Mouse (Mus musculus) inflammation-experienced regulatory T-cells, adult 6 months (primary cell): Measurements from ENCODE around the gene Vti1a. TPM values are rescaled to one million over a fixed set of nuclear protein-coding genes. Genes with fewer than 3 reads are reported as not detected.

Experiments
- ATAC-seq: one replicate; pipeline ENCODE4 v1.8.0; 2017
- polyA plus RNA-seq, 3 experiments: library from polyadenylated mRNA; unstranded; fragments of 100-300 nt; shearing (Covaris generic); gene quantifications; one replicate each; pipeline ENCODE4 v1.2.1; 2017

Gene Vti1a
- polyA plus RNA-seq, 3 experiments from 2014 or later: 26.2 to 39.5 (median 34.4) TPM

GRCm38 (mm10) chr19:55592876-55593691 lies 277.0 kb downstream of the Vti1a start:
- ATAC-seq: no peak

- ATAC-seq: no peak
These were observed 277.8 kb downstream of the Vti1a start for GRCm38 (mm10) chr19:55593729-55594444.

DNA sequence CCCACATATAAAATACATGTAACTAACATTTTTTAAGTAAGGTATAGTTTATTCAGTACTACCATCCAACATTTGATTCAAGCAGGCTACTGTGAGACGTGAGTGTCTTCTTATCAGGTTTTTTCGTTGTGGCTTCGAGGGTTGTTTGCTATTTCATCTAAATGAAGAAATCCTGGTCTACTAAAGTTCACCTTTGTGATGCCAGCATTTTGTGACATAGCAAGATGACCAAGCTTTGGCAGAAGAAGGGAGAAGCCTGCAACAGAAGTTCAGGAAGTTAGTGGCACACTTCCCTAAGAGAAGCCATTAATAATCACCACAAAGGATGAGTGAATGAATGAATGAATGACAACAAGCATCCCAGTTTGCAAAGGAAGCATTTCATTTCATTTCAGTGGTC lies 278.4 kb downstream of the Vti1a start:
- ATAC-seq: no peak

DNA sequence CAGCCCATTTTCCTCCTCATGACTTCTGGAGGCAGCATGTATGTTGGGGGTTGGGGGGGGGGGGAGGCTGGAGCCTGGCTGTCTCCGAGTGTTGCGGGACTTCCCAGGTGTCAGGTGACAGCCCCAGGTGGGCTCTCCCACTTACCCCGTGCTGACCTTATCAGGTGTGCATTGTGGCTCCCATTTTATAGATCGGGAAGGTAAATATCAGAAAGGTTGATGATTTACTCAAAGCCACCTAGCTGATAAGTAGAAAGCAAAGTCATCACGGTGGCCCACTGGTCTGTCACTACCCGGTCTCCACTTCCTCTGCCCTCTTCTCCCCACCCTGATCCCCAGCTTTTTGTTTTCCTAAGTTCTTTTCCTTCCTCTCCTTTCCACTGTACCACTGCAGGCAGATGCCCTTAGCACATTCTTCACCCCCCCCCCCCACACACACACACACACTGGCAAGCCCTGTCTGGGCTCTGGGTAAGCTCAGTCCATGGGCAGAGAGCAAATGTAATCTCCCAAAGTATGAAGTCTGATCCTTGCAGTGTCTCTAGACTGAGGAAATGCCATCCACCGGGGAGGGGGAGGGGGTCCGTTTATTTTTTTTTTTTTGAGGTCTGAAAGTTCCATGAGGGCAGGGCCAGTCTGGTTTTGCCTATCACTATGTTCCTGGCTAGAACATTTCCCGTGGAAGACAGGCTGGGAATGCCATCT lies 280.0 kb downstream of the Vti1a start:
- ATAC-seq: no peak

DNA sequence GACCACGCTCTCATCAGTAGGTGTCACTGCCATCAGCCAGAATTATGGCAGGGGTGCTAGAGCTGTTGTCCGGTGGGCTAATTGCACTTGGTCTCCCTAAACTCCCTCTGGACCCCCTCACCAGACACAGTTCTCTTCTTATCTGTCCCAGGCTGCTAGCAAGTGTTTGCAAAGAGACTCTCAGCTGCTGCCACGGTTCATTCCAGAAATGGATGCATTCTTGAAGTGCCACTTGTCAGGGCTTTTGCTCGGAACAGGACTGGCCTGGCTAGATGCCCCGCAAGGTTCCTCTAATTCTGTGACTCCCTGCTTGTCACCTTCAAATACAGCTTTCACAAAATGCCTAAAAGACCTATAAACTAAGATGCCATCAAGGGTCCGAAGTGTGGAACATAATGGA lies 280.7 kb downstream of the Vti1a start:
- no peak for ATAC-seq

GRCm38 (mm10) chr19:55597296-55597695 lies 281.2 kb downstream of the Vti1a start:
- ATAC-seq: no peak

DNA sequence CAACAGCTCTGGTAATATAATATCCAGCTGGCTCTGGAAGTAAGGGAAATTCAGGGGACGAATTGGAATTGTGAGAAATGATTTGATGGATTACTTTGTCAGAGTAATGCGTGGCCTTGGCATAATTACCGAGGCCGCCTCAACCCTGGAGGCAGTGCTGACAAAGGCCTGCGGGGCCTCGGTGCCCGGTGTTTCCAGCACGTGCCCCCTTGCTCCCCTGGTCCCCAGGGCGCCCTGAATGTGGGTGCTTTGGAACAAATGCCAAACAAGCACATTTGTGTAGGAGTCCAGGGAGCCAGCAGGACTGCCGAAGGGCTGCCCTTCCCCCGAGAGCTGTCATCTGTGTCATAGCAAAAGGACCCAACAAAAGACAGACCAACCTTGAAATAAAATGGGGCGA lies 281.9 kb downstream of the Vti1a start:
- ATAC-seq: no peak

DNA sequence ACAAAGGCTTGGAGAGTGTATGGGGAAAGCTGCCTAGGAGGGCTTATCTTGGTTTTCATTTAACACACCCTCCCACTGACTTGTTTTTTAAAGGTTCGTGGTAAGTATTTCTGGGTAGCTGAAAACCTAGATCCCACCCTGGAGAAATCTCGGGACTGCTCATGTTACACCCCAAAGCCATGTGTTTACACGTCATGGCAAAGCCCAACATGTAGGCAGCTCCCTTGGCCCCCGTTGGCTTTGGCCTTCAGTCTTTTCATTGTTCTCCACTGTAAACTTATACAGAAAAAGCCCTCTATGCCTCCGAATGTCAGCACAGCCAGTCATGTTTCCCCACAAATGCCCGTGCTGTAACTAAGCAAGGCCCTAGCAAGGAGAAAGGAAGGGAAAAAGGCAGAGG lies 283.0 kb downstream of the Vti1a start:
- no peak for ATAC-seq

- ATAC-seq: no peak
These were observed 291.6 kb downstream of the Vti1a start for GRCm38 (mm10) chr19:55607725-55608124.

- no peak for ATAC-seq
These were observed 292.8 kb downstream of the Vti1a start for GRCm38 (mm10) chr19:55608858-55609375.

- ATAC-seq: no peak
These were observed 293.7 kb downstream of the Vti1a start for GRCm38 (mm10) chr19:55609806-55610205.

DNA sequence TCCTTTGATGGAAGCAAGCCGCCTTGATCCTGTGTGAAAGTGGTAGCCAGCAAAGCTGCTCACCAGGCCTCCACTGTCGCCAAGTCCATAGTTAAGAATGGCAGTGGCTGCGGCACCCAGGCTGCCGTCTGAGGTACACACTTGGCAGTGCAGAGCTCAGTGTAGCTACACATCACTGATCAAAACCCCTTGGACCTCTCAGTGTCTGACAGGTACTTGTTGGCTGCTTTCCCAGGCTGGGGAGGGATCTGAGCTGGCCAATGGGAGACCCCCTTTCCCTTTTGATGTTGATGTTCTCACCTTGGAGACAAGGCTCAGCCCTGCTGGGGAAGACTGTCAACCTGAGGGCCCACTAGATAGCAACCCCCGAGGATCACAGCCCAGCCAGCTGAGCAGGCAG lies 299.6 kb downstream of the Vti1a start:
- ATAC-seq: no peak

DNA sequence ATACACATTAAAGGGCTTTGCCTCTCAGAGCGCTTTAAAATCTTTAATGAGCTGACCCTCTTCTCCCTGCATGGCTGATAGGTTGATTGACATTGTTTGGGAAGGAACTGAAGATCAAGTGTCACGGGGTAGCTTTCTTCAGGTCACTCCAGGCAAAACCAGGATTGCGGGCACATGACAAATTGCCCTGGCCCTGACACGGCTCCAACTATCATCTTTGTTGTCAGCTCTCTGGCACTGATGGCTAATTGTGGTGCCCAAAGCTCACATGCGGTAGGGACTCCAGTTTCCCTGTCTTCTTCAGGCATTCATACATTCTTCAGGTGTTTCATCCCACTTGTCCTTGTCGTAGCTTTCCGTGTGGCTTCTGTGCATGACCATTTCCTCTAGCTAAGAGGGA lies 300.2 kb downstream of the Vti1a start:
- ATAC-seq: no peak

- ATAC-seq: no peak
These were observed 300.8 kb downstream of the Vti1a start for GRCm38 (mm10) chr19:55616937-55617336.

GRCm38 (mm10) chr19:55618546-55618945 lies 302.5 kb downstream of the Vti1a start:
- ATAC-seq: no peak

- no peak for ATAC-seq
These were observed 304.4 kb downstream of the Vti1a start for GRCm38 (mm10) chr19:55620411-55621008.

DNA sequence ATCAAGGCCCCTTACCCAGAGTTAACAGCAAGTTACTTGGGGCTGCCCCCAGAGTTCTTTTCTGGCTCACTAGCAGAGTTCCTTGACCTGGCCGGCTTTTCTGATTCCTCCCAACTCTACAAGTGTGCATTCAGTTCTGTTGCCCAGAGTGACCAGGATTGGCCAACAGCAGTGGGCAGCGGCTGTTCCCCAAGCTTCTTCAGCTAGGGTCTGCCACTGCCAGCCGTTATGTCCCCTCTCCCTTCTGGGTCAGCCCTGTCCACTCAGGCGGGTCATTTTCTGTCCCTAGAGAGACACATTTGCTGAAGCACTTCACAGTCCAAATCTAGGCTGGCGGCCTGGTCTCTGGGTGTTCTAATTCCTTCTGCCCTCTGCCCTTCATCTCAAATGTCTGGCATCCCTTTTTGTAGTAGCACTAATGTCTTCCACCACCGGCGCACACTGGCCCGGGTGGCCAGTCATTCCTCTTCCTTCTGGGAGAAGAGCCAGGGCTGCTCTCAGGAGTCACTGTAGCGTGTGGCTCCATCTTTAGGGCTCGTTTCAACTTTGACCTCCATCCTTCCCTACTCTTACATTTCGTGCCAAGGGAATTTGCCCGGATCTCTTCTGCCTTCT lies 305.0 kb downstream of the Vti1a start:
- no peak for ATAC-seq

DNA sequence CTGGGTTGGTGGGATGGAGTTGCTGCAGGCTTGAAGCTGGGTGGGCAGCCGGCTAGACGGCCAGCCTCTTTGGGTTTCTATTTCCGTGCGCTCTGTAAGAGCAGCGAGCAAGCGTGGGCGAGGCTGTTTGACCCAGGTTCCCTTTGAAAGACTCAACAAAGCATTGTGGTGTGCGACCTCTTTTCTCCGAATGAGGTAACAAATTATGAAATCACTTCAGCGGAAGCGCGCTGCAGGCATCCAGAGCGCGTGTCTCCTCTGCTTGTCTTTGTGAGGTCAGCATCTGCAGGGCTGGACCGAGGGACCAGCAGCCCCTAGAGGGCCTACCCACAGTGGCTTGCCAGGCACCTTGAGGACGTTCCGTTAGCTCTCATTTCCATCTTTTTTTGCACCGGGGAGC lies 306.7 kb downstream of the Vti1a start:
- no peak for ATAC-seq

DNA sequence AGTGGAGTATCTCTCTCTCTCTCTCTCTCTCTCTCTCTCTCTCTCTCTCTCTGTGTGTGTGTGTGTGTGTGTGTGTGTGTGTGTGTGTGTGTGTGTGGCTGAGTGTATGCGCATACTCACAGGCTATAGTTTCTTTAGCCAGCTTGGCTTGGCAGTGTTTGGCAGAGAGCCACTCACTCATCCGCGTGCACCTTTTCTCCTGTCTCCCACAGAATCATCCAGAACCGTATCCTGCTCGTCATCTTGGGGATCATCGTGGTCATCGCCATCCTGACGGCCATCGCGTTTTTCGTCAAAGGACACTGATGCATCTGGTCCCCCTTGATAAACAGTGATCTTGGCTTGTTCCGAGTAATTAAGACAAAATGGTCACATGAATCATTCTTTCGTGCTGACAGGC lies 307.5 kb downstream of the Vti1a start:
- no peak for ATAC-seq

GRCm38 (mm10) chr19:55626483-55626882 lies 310.4 kb downstream of the Vti1a start:
- no peak for ATAC-seq

DNA sequence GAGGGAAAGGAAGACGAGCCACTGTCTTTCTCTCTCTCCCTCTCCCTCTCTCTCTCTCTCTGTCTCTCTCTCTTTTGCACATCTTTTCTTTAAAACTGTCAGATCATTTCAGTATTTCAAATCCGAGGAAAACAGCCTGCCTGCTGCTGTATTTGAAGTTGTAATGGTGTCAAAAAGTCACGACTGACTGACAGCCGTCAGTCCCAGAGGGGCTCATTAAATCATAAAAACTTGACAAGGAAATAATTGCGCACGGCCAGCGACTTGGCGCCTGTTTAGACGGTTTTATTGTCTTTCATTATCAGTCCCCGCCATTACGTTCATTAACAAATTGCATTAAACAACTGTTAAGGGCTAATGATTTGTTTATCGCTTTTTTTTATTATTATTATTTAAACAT lies 310.9 kb downstream of the Vti1a start:
- no peak for ATAC-seq

DNA sequence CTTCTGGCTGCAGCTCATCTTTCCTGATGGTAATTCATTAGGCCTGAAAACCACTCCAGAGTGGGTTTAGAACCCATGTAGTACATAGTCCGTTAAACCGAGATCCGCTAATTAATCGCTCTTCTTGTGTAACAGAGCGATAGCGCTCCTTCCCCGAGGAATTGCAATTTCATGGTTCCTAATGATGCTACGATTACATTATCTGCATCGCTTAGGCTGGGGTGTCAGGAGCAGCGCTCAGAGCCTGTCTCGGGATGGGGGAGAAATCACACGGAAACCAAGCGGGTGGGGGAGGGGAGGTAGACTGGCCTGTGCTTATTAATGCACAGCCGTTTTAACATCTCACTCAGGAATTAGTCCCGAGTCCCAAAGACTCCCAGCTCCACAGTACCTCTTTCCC lies 319.4 kb downstream of the Vti1a start:
- ATAC-seq: no peak
